Mouse (Mus musculus) forebrain, embryonic 15.5 days (tissue): ENCODE data around the gene H2afy. TPM values are rescaled to one million over a fixed set of nuclear protein-coding genes. Genes with fewer than 3 reads are reported as not detected.
A peak's percentile ranks its signal among the peaks of the same experiment; 100 is the strongest.

ENCODE experiments used
- ATAC-seq: fragments of 200-750 bp; cut with Nextera tagmentation; replicated peaks from 2 replicates; pipeline ENCODE4 v1.8.0; 2017; ENCODE audit warnings: mild to moderate bottlenecking, moderate TSS enrichment, moderate library complexity
- H3K27ac ChIP-seq: fragments of 300-500 bp; sonication (generic); replicated peaks from 2 replicates; pipeline ENCODE4 v1.5.1; 2015; ENCODE audit warnings: mild to moderate bottlenecking, inconsistent platforms
- H3K27me3 ChIP-seq: fragments of 300-500 bp; sonication (generic); 2 replicates; pipeline ENCODE4 v1.6.1; 2015; ENCODE audit warnings: inconsistent platforms
- H3K36me3 ChIP-seq: fragments of 300-500 bp; sonication (generic); 2 replicates; pipeline ENCODE4 v1.6.1; 2015; ENCODE audit warnings: mild to moderate bottlenecking, inconsistent platforms
- H3K4me1 ChIP-seq: fragments of 300-500 bp; sonication (generic); 2 replicates; pipeline ENCODE4 v1.6.1; 2015; ENCODE audit warnings: inconsistent platforms
- H3K4me2 ChIP-seq: fragments of 300-500 bp; sonication (generic); replicated peaks from 2 replicates; pipeline ENCODE4 v1.6.1; 2015; ENCODE audit warnings: mild to moderate bottlenecking, inconsistent platforms
- H3K4me3 ChIP-seq: fragments of 300-500 bp; sonication (generic); 2 replicates; pipeline ENCODE4 v1.5.1; 2015; ENCODE audit warnings: mild to moderate bottlenecking, inconsistent platforms
- H3K9ac ChIP-seq: fragments of 300-500 bp; sonication (generic); replicated peaks from 2 replicates; pipeline ENCODE4 v1.6.1; 2015; ENCODE audit warnings: mild to moderate bottlenecking, inconsistent platforms
- H3K9me3 ChIP-seq: fragments of 300-500 bp; sonication (generic); 2 replicates; pipeline ENCODE4 v1.6.1; 2016; ENCODE audit warnings: inconsistent platforms
- WGBS: fragments of 180-500 bp; shearing (Covaris S2); methylation state at CpG from one replicate; pipeline ENCODE4 v1.1.7; 2015; ENCODE audit warnings: mixed read lengths; 5-methylcytosine and 5-hydroxymethylcytosine counted together
- polyA plus RNA-seq: library from polyadenylated mRNA; unstranded; fragments of >200 nt; fragmentation: Nextera tagmentation; extraction: Ambion mirVana; gene quantifications from 2 replicates; pipeline ENCODE4 v1.2.1, GENCODE M21; 2015

H2afy gene
- polyA plus RNA-seq, 1 experiment from 2014 or later, result 424 TPM

- H3K4me1 ChIP-seq, result no peaks in the 10 kb centered on the region
- H3K27me3 ChIP-seq, result no peaks in the 10 kb centered on the region
- H3K27ac ChIP-seq, result no peak overlapping the region
- ATAC-seq, result no peak
- no peak overlapping the region for H3K4me2 ChIP-seq
- H3K9me3 ChIP-seq, result no peaks in the 10 kb centered on the region
- peaks cover 59% of the 10 kb centered on the region for H3K36me3 ChIP-seq
- H3K9ac ChIP-seq, result no peak overlapping the region
- H3K4me3 ChIP-seq, result no peak overlapping the region
- WGBS, result 95% methylated on average over 5 of the region's 5 CpGs
These were observed 13.1 kb downstream of the H2afy start for GRCm38 (mm10) chr13:56123075-56123474.

DNA sequence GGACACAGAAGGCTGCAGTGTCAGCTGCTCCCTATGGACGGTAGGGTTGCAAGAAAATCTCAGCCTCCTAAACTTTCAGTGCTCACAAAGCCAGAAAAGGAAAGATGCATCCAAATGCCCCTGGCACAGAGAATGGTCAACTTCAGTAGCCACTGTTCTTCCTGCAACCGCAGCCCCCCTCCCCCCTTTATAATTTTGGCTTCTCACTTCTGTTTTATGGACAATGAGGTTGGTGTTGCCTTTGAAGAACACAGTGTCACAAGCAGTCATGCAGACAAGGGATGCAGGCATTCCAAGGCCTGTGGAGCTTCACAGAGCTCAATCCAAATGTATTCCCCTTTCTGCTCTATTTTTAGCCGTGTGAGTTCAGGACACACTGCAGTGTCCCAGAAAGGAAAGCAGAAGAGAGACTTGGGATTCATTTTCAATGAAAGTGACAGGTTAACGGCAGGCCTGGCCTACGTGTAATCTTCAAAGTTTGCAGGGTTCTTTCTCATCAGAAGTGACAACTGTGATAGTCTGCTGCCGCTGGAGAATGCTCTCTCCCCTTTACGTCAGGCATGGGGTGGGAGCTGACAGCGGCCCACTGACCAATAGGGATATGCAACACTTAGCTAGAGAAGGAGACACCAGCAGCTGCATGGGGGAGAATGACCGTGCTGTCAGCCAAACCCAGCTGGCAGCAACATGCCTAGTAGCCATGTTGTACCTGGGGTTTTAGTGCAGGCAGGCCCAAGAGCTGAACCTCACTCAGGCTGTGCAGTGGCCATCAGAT lies 18.0 kb downstream of the H2afy start:
- no peak overlapping the region for H3K4me2 ChIP-seq
- H3K4me3 ChIP-seq, result no peak overlapping the region
- H3K4me1 ChIP-seq, result peaks cover 20% of the 10 kb centered on the region
- H3K27ac ChIP-seq, result no peak overlapping the region
- H3K36me3 ChIP-seq, result peaks cover 15% of the 10 kb centered on the region
- ATAC-seq, result no peak
- no peaks in the 10 kb centered on the region for H3K9me3 ChIP-seq
- no peaks in the 10 kb centered on the region for H3K27me3 ChIP-seq
- H3K9ac ChIP-seq, result no peak overlapping the region
- 77% methylated on average over 9 of the region's 9 CpGs for WGBS

DNA sequence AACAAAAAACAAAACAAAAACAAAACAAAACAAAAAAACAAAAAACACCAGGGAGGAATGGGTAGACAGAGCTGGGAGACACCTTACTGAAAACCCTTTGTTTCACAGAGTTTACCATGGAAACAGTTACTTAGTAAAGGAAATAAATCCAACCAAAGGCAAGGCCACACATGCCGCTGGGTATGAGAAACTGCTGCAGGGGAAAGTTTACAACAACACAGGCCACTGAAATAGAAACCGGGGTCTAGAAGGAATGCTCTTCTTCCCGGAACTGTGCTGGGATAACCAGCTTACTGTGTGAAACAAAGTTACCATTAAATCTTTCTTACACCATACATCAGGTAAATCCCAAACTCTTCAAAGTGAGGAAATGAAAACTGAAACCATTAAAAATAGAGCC lies 20.3 kb downstream of the H2afy start:
- Histone ChIP-seq H3K4me1 (peaks cover 31% of the 10 kb centered on the region), H3K36me3 (peaks cover 5% of the 10 kb centered on the region), H3K9ac (no peak overlapping the region), H3K4me3 (no peak overlapping the region), H3K27me3 (no peaks in the 10 kb centered on the region), H3K27ac (no peak overlapping the region), H3K4me2 (no peak overlapping the region), H3K9me3 (no peaks in the 10 kb centered on the region)
- no peak for ATAC-seq
- 64% methylated on average over 3 of the region's 3 CpGs for WGBS

- H3K4me1 ChIP-seq, result peaks cover 35% of the 10 kb centered on the region
These were observed 20.8 kb downstream of the H2afy start for GRCm38 (mm10) chr13:56115386-56115785.

DNA sequence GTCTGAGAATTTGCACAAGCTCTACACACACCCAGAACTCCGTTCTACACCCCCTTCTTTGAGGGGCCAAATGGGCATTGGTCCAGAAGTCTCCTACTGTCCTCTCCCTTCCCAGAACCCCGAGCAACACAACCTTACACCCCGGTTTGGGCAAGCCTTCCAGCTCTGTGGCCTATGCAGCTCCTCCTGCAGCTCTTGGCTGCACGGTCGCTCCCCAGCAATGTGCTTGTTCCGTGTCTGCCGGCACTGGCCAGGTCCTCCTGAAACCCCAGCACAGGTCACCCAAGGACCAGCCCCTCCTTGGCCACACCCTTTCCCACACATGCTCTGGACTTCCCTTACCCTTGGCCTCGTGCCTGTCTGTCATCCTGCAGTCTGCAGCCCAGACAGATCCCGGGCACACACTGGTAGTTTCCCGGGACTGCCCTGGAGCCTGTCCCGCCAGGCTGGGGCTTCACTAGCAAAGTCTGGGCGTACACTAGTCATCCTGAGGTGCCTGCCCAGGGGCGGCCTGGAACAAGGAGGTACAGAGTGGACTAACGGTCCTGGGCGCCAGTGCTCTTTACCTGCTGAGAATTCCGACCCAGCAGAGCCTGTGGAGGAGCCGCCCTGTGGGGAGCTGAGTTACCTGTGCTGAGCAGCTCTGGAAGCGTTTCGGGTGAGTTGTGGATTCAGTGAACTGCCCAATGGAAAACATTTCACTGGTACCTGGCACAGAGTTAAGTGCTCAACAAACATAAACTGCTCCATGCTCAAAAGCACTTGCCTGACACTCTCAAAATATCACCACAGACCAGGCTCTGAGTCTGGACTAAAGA lies 22.5 kb downstream of the H2afy start:
- H3K9me3 ChIP-seq, result no peaks in the 10 kb centered on the region
- no peak overlapping the region for H3K4me3 ChIP-seq
- peaks cover 4% of the 10 kb centered on the region for H3K36me3 ChIP-seq
- no peak overlapping the region for H3K4me2 ChIP-seq
- 73% methylated on average over 19 of the region's 19 CpGs for WGBS
- H3K27me3 ChIP-seq, result no peaks in the 10 kb centered on the region
- H3K9ac ChIP-seq, result no peak overlapping the region
- ATAC-seq, result 0 out of 2 replicates have a peak, but pooled peaks have one; percentile 20
- no peak overlapping the region for H3K27ac ChIP-seq
- peaks cover 52% of the 10 kb centered on the region for H3K4me1 ChIP-seq

More at GRCm38 (mm10) chr13:56115386-56115785, 20.8 kb downstream of the H2afy start:
- H3K9ac ChIP-seq, result no peak overlapping the region
- no peak overlapping the region for H3K4me3 ChIP-seq
- H3K27ac ChIP-seq, result no peak overlapping the region
- 74% methylated on average over 9 of the region's 9 CpGs for WGBS
- no peaks in the 10 kb centered on the region for H3K27me3 ChIP-seq
- no peaks in the 10 kb centered on the region for H3K9me3 ChIP-seq
- no peak for ATAC-seq
- H3K4me2 ChIP-seq, result no peak overlapping the region
- peaks cover 4% of the 10 kb centered on the region for H3K36me3 ChIP-seq

DNA sequence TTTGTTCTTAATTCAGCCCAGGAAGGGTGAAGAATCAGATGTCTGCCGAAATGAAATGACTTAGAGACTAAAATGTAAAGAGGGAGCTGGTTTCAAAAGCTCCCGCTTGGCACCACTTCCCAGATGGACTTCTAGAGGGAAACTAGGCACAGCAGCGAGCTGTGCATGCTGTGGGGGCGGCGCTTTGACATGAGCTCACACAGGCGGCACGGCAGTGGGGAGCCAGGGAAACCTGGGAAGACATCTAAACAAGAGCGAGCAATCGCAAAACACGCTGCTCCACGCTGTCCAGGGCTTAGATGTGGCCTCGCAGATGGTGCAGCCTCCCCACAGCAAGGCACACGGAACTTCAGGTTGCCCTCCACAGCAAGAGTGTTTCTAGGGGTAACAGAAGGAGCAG lies 23.2 kb downstream of the H2afy start:
- peaks cover 4% of the 10 kb centered on the region for H3K36me3 ChIP-seq
- 0 out of 2 replicates have a peak overlapping the region, but pooled peaks have one; percentile 4 for H3K27ac ChIP-seq
- H3K4me3 ChIP-seq, result no peak overlapping the region
- H3K27me3 ChIP-seq, result no peaks in the 10 kb centered on the region
- H3K4me1 ChIP-seq, result peaks cover 52% of the 10 kb centered on the region
- ATAC-seq, result no peak
- no peaks in the 10 kb centered on the region for H3K9me3 ChIP-seq
- 50% methylated on average over 13 of the region's 13 CpGs for WGBS
- H3K9ac ChIP-seq, result no peak overlapping the region
- no peak overlapping the region for H3K4me2 ChIP-seq

DNA sequence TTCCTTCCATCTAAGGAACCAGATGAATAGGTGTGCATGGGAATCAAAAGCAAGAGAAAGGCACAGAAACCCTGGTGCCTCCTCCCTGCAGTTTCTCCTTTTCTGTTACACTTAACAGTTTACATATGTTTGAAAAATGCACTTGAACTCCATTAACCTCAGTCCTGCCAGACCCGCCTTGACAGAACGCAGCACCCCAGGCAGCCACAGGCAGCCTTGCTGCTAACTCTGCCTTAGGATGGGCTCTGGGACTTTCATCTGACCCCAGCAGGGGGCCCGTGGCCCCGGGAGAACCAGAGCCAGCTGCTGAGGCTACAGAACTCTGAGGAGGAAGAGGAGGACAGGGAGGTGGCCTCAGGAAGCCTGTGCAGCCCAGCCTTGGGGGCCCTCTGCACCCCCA lies 23.7 kb downstream of the H2afy start:
- Histone ChIP-seq H3K9me3 (no peaks in the 10 kb centered on the region), H3K4me1 (peaks cover 52% of the 10 kb centered on the region), H3K36me3 (peaks cover 4% of the 10 kb centered on the region), H3K4me3 (no peak overlapping the region), H3K4me2 (no peak overlapping the region), H3K27ac (0 out of 2 replicates have a peak overlapping the region, but pooled peaks have one; percentile 4), H3K9ac (no peak overlapping the region), H3K27me3 (no peaks in the 10 kb centered on the region)
- ATAC-seq, result no peak
- 47% methylated on average over 4 of the region's 4 CpGs for WGBS

- H3K9ac ChIP-seq, result no peak overlapping the region
- H3K4me1 ChIP-seq, result peaks cover 52% of the 10 kb centered on the region
- no peak overlapping the region for H3K4me2 ChIP-seq
- no peaks in the 10 kb centered on the region for H3K9me3 ChIP-seq
- H3K36me3 ChIP-seq, result peaks cover 4% of the 10 kb centered on the region; the same call in 1 of the 2 replicates
- H3K27ac ChIP-seq, result no peak overlapping the region
- no peak for ATAC-seq
- WGBS, result 81% methylated on average over 6 of the region's 6 CpGs
- H3K27me3 ChIP-seq, result no peaks in the 10 kb centered on the region
- H3K4me3 ChIP-seq, result no peak overlapping the region
These were observed 24.6 kb downstream of the H2afy start for GRCm38 (mm10) chr13:56111601-56112000.

- no peak overlapping the region for H3K4me2 ChIP-seq
- 85% methylated on average over 19 of the region's 19 CpGs for WGBS
- H3K4me1 ChIP-seq, result peaks cover 52% of the 10 kb centered on the region
- ATAC-seq, result no peak
- H3K4me3 ChIP-seq, result no peak overlapping the region
- no peak overlapping the region for H3K27ac ChIP-seq
- no peaks in the 10 kb centered on the region for H3K27me3 ChIP-seq
- H3K9me3 ChIP-seq, result no peaks in the 10 kb centered on the region
- no peak overlapping the region for H3K9ac ChIP-seq
- H3K36me3 ChIP-seq, result peaks cover 4% of the 10 kb centered on the region; the same call in 1 of the 2 replicates
These were observed 25.2 kb downstream of the H2afy start for GRCm38 (mm10) chr13:56110694-56111531.

DNA sequence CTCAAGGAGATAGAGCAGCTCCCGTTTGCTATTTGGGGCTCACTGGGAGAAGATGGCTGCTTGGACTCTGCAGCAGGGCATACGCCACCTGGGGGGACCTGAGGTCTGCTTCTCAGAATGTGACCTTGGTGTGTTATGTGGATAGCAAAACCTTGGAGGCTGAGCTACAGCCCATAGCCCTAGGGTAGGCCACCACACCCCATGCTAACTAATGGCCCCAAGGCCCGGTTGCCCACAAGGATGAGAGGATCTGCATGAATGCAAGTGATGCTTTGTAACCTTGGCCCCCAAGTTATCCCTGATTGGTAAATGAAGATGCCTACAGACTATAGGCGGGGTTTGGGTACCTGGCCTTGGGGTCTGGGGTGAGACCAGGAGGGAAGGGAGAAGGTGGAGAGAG lies 26.5 kb downstream of the H2afy start:
- Histone ChIP-seq H3K27me3 (no peaks in the 10 kb centered on the region), H3K4me1 (peaks cover 44% of the 10 kb centered on the region), H3K9me3 (no peaks in the 10 kb centered on the region), H3K4me3 (no peak overlapping the region), H3K36me3 (peaks cover 10% of the 10 kb centered on the region), H3K27ac (no peak overlapping the region), H3K9ac (no peak overlapping the region), H3K4me2 (no peak overlapping the region)
- WGBS, result 86% methylated on average over 4 of the region's 4 CpGs
- no peak for ATAC-seq

DNA sequence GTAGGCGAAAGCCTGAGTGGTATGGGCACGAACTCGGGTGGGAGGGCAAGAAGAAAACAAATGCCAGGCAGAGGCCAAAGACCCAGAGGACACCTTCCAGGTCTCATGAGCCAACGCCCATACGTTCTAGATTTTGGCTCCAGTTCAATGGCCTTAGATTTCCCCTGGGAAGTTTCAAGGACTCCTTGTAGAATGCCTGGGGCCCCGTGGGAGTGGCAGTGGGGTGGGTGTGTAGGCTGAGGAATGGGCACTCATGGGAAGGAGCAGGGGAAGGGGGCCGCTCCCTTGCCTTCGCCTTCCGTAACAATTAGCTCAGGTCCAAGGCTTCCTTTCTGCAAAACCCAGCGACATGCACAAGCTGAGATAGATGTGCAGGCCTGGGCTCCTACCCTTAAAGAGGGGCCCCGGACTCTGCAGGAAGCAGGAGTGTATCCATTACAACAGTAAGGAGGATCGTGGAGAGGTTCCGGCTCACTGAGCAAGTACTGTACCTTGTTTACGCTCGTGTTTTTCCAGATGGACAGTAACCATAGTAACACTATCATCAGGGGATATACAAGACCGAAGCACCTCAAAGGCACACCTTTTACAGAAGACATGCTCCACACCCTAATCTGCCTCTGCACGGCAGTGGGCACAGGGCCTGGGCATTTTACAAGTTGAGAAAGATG lies 27.2 kb downstream of the H2afy start:
- ATAC-seq, result no peak
- Histone ChIP-seq H3K9ac (no peak overlapping the region), H3K36me3 (peaks cover 17% of the 10 kb centered on the region), H3K4me3 (no peak overlapping the region), H3K9me3 (no peaks in the 10 kb centered on the region), H3K4me2 (no peak overlapping the region), H3K27me3 (no peaks in the 10 kb centered on the region), H3K27ac (no peak overlapping the region), H3K4me1 (peaks cover 44% of the 10 kb centered on the region)
- WGBS, result 60% methylated on average over 17 of the region's 17 CpGs
